Mouse (Mus musculus) liver, embryonic 14.5 days (tissue): ENCODE data around the gene Naa38.

ENCODE experiments used
- CTCF ChIP-seq: IDR thresholded peaks from 2 replicates; pipeline ENCODE4 v1.5.1; 2016; ENCODE audit warnings: antibody characterized with exemption, low read depth, control low read depth
- EP300 ChIP-seq: IDR thresholded peaks from 2 replicates; pipeline ENCODE4 v1.6.1; 2016; ENCODE audit warnings: antibody characterized with exemption, low read depth

DNA sequence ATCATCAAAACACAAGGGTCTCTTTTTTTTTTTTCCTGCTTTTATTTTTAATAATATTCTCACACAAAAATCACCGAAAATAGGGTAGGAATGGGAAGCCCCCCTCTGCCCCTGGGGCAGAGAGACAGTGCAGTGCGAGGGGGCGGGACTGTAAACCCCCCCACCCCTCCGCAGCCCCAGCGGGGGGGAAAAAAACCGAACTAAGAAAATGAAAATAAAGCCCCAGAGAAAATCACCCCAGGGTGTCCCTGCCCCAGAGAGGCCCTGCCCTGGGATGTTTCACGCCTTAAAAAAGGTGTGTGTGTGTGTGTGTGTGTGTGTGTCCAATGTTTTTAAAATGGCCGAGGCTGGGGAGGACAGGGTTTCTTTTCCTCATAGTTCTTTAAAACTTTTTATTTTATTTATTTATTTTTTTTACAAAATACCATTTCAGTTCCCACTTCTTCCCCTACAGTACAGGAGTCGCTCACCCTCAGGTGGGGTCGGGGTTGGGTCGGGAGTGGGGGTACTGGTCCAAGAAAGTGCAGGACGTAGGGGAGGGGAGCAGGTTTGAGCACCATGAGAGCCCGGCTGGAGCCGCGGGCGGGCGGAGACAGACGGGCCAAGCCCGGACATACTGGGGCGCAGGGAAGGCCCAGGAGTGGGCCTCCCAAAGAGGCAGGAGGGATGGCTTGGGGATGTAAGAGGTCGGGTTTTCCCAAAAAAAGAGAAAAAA lies 3.4 kb downstream of the Naa38 start:
- TF ChIP-seq CTCF = no peak
- TF ChIP-seq EP300 = no peak
